Mouse (Mus musculus) thymus, adult 2 months (tissue): ENCODE results near the gene Aqp11.

ENCODE experiments used
- CTCF ChIP-seq: fragments of 200-500 bp; IDR thresholded peaks from 2 replicates; pipeline ENCODE4 v1.5.1; 2012; ENCODE audit warnings: mild to moderate bottlenecking, control low read depth, low read length, moderate library complexity, borderline replicate concordance; ENCODE audit not compliant: control insufficient read depth, poor library complexity, insufficient read depth; ENCODE audit errors: extremely low read depth
- POLR2A ChIP-seq: fragments of 200-500 bp; IDR thresholded peaks from 2 replicates; pipeline ENCODE4 v1.6.1; 2012; ENCODE audit warnings: mild to moderate bottlenecking, low read length, control low read depth, moderate library complexity; ENCODE audit not compliant: control insufficient read depth, poor library complexity, insufficient read depth; ENCODE audit errors: extremely low read depth

GRCm38 (mm10) chr7:97749207-97750190 is 11.4 kb upstream of the Aqp11 start:
- TF ChIP-seq CTCF (no peak), POLR2A (no peak)
